Comparison of ENCODE assay signal across 8 mouse cellular contexts in the genomic region with DNA sequence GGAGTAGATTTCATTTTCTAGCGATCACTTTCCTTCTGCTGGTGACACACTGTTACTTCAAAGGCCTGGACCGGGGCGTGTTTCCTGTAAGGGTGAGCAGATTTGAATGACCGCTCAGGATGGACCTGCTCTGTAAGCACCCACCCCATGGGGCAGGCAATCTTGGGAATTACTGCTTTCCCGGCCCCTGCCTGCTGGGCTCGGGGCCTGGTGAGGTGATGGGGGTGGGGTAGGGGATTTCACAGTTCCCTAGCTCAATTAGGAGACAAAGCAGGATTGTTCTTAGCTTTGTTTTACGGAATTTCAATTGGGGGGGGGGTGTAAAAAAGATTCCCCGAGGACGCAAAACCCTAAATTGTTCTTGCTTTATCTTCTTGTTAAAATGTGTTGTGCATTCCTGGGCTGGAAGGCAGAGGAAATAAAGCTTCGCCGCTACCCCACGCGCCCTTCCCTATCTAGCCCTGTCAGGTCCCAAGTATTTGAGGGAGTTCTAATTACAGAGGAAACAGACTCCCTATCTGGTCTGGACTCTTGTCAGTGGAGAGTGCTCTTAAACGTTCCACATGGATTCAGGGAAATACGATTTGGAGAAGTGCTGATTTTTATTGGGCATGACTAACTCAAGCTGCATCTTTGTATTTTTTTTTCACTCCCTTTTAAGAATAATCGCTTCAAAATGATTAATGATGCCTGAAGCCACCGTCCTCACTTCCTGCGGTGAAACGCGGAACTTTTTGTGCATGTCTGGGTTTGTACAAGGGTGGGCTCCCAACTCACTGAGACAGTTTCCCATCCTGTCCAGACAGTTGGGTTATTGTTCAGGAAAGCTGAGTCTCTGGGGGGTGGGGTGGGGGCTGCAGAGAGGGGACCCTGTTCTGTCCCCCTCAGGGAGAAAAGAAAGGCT.
DNase-seq lines count a peak whose midpoint lies in the region; ATAC-seq and TF ChIP-seq lines count a peak whose summit lies in the region.

No protein-coding gene starts in this region.

- H3K27me3 ChIP-seq in liver, embryonic 11.5 days (replicated peaks; ENCODE audit: control insufficient read depth, insufficient read depth, low read length), result peaks cover 10% of the 10 kb centered on the region
- peaks cover 24% of the 10 kb centered on the region for H3K27me3 ChIP-seq in forebrain, embryonic 10.5 days (ENCODE audit: poor library complexity, severe bottlenecking)
- H3K27me3 ChIP-seq in hindbrain, postnatal 0 days (ENCODE audit: insufficient read depth, low read length), result no peaks in the 10 kb centered on the region
- 0 out of 2 replicates have a peak, but pooled peaks cover 8% of the 10 kb centered on the region for H3K27me3 ChIP-seq in midbrain, embryonic 13.5 days

- H3K36me3 ChIP-seq in liver, embryonic 11.5 days (ENCODE audit: control insufficient read depth, insufficient read depth, low read length), result no peaks in the 10 kb centered on the region
- no peaks in the 10 kb centered on the region for H3K36me3 ChIP-seq in forebrain, embryonic 10.5 days (replicated peaks)
- H3K36me3 ChIP-seq in hindbrain, postnatal 0 days (ENCODE audit: insufficient read depth, low read length), result no peaks in the 10 kb centered on the region
- H3K36me3 ChIP-seq in midbrain, embryonic 13.5 days, result no peaks in the 10 kb centered on the region

- peak; percentile 40 for DNase-seq in liver, embryonic 11.5 days (ENCODE audit: low spot score)
- no peak for DNase-seq in liver
- peak; percentile 67 for DNase-seq in forebrain, embryonic 10.5 days (ENCODE audit: extremely low spot score, low spot score)
- DNase-seq in hindbrain, postnatal 0 days (ENCODE audit: low spot score), result peak; percentile 57
- DNase-seq in T-cell, adult 2 months (ENCODE audit: low spot score), result no peak
- no peak for DNase-seq in spleen, postnatal 4 days (ENCODE audit: low spot score in 2 of 2)
- DNase-seq in gastrocnemius, postnatal 10 days, result no peak

- no peak overlapping the region for H3K9ac ChIP-seq in liver, embryonic 11.5 days (ENCODE audit: low read depth, low read length)
- no peak overlapping the region for H3K9ac ChIP-seq in hindbrain, postnatal 0 days (replicated peaks; ENCODE audit: low read length)
- H3K9ac ChIP-seq in midbrain, embryonic 13.5 days (replicated peaks), result 0 out of 2 replicates have a peak overlapping the region, but pooled peaks have one; percentile 2

- ATAC-seq in liver, embryonic 11.5 days (replicated peaks; ENCODE audit: low FRiP score), result peak; percentile 64; the same call in 1 of the 2 replicates
- ATAC-seq in hindbrain, postnatal 0 days, result peak; percentile 65
- peak; percentile 62 for ATAC-seq in midbrain, embryonic 13.5 days

- H3K4me3 ChIP-seq in liver, embryonic 11.5 days (ENCODE audit: low read depth, low read length), result peak overlapping the region; percentile 31
- peak overlapping the region; percentile 49 for H3K4me3 ChIP-seq in forebrain, embryonic 10.5 days
- peak overlapping the region; percentile 27 for H3K4me3 ChIP-seq in hindbrain, postnatal 0 days (ENCODE audit: low read length)
- H3K4me3 ChIP-seq in midbrain, embryonic 13.5 days (replicated peaks), result peak overlapping the region; percentile 31

- H3K4me1 ChIP-seq in liver, embryonic 11.5 days (replicated peaks; ENCODE audit: control insufficient read depth, insufficient read depth, low read length), result peaks cover 30% of the 10 kb centered on the region
- H3K4me1 ChIP-seq in forebrain, embryonic 10.5 days, result peaks cover 80% of the 10 kb centered on the region
- H3K4me1 ChIP-seq in hindbrain, postnatal 0 days (ENCODE audit: insufficient read depth, low read length), result peaks cover 34% of the 10 kb centered on the region
- peaks cover 57% of the 10 kb centered on the region for H3K4me1 ChIP-seq in midbrain, embryonic 13.5 days (replicated peaks)

- H3K9me3 ChIP-seq in liver, embryonic 11.5 days (ENCODE audit: control insufficient read depth, low read length), result no peaks in the 10 kb centered on the region
- H3K9me3 ChIP-seq in forebrain, embryonic 10.5 days, result no peaks in the 10 kb centered on the region
- H3K9me3 ChIP-seq in hindbrain, postnatal 0 days (ENCODE audit: low read length), result no peaks in the 10 kb centered on the region
- no peaks in the 10 kb centered on the region for H3K9me3 ChIP-seq in midbrain, embryonic 13.5 days

- H3K27ac ChIP-seq in liver, embryonic 11.5 days (ENCODE audit: low read depth, low read length), result peak overlapping the region; percentile 36
- H3K27ac ChIP-seq in forebrain, embryonic 10.5 days, result peak overlapping the region; percentile 94
- H3K27ac ChIP-seq in hindbrain, postnatal 0 days, result peak overlapping the region; percentile 62
- H3K27ac ChIP-seq in midbrain, embryonic 13.5 days, result peak overlapping the region; percentile 76

- TF ChIP-seq CTCF in hindbrain, postnatal 0 days (IDR thresholded peaks at IDR 0.05; ENCODE audit: low read depth), result no peak

- WGBS in liver, embryonic 11.5 days, result 5% methylated on average over 20 of the region's 20 CpGs
- under 1% methylated on average over 20 of the region's 20 CpGs for WGBS in forebrain, embryonic 10.5 days
- 7% methylated on average over 20 of the region's 20 CpGs for WGBS in hindbrain, postnatal 0 days
- 2% methylated on average over 20 of the region's 20 CpGs for WGBS in midbrain, embryonic 13.5 days

- H3K4me2 ChIP-seq in liver, embryonic 11.5 days, result peak overlapping the region; percentile 69
- peak overlapping the region; percentile 59 for H3K4me2 ChIP-seq in hindbrain, postnatal 0 days (ENCODE audit: low read depth, low read length)
- peak overlapping the region; percentile 53 for H3K4me2 ChIP-seq in midbrain, embryonic 13.5 days (replicated peaks)

Comparison
In these comparisons a context has a peak if more than half of its experiments do, and no peak if none do; other contexts are left out.
1. DNase-seq: peak in liver, embryonic 11.5 days (single experiment), forebrain, embryonic 10.5 days (single experiment) and hindbrain, postnatal 0 days (single experiment); none in liver (single experiment), T-cell, adult 2 months (single experiment), spleen, postnatal 4 days (0 of 2) and gastrocnemius, postnatal 10 days (single experiment).
2. H3K27ac ChIP-seq: peak in every context shown above with its lines; median percentile 94 in forebrain, embryonic 10.5 days; 76 in midbrain, embryonic 13.5 days; 62 in hindbrain, postnatal 0 days; 36 in liver, embryonic 11.5 days.
3. Peak in every context shown above with its lines, with median percentiles within 50 percentile points of each other: ATAC-seq, H3K4me2 ChIP-seq and H3K4me3 ChIP-seq.